Mouse (Mus musculus): ENCODE data around the gene Heatr6.

Gene Heatr6

DNA sequence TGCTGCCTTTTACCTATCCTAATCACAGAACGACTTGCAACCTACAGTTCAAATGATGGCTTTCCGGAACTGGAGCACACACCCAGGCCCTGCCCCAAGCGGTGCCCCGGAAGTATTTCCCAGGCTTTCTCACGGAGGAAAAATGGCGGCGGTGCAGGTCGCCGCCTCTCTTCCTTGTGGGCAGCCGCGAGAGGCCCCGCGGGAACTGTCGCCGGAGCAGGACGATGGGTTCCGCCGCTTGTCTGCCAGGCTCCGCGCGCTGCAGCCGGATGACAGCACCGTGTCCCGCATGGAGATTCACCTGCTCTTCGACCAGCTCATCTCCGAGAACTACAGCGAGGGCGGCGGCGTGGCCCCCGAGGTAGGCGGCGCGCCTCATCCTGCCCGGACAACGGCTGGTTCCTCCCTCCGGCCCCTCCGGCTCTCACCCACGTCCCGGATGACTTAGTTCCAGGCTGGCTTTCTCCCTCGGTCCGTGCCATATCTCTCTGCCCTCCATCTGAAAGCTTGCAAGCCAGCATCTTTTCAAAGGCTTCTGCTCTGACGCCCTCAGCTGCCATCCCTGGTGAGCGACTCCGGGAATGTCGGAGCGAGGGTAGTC, at the start of gene Heatr6:
Gene Heatr6 (plus strand): TSS at position 116 of the 601 bp plus-strand sequence.
- peak; percentile 96 for DNase-seq

DNA sequence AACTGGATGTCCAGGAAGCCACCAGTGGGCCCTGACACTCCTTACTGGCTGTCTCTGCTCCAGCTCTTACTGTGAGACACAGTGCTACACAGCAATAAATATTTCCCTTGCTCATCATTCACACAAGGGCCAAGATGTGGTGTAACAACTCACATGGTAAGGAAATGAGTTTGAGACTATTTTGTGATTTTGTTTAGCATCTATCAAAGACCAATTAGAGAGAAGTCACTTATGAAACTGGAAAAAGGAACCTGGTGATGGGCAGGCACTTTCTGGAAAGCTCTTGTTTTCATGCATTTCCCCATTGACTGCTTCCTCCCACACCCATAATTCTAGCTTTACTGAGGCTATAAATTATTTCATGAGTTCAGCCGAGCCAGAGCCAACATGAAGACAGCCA, 49.8 kb upstream of the Heatr6 start, which contains the start of gene Wfdc17:
Gene Wfdc17 (plus strand): TSS at position 287 of the 400 bp plus-strand sequence.
- no peak for DNase-seq

DNA sequence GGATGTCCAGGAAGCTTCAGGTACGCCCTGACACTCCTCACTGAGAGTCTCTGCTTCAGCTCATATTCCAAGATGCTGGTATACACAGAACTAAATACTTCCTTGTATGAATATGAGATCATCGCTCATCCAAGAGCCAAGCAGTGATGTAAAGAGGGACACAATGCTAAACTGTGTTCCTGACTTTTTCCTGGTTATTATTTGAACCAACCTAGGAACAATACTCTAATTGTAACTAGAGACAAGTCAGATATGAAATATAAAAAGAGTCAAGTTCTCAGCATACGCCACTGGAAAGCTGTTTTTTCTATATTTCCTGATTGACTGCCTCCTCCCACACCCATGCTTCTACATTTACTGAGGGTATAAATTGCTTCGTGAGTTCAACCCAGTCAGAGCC, 44.8 kb upstream of the Heatr6 start, which contains the start of gene Wfdc18:
Gene Wfdc18 (plus strand): TSS at position 301 of the 400 bp plus-strand sequence.
- no peak for DNase-seq

DNA sequence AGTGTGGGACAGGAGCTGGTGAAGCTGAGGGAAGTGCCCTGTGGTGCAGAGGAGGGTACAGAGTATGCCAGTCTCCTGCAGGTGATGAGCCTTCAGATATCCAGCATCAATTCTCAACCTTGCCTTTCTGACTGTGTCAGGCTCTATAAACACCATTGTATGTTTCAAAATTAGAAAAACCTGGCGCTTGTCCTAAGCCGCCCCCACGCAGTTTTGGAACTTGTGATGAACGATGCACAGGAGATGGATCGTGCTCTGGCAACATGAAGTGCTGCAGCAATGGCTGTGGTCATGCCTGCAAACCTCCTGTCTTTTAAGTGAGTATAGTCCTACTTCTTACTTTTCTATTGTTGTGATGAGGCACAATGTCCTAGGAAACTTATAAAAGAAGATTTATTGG, 43.8 kb upstream of the Heatr6 start:
- DNase-seq = no peak

DNA sequence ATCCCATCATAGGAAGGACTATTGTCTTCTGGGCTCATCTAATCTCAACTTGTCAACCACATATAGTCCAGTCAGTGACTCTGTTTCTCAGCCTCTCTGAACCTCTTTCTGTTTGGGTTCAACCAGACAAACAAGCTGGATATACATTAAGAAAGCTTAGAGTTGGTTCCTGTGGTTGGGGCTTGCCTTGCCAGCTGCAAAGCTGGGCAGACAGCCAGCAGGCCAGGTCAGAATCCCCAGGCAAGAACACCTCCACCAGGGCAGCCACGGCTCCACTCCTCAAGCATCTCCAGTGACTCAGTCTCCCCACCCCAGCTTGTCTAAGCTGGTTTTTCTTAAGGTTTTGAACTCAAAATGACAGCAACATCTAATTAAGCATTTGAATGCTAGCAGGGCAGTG, 40.8 kb upstream of the Heatr6 start:
- no peak for DNase-seq

DNA sequence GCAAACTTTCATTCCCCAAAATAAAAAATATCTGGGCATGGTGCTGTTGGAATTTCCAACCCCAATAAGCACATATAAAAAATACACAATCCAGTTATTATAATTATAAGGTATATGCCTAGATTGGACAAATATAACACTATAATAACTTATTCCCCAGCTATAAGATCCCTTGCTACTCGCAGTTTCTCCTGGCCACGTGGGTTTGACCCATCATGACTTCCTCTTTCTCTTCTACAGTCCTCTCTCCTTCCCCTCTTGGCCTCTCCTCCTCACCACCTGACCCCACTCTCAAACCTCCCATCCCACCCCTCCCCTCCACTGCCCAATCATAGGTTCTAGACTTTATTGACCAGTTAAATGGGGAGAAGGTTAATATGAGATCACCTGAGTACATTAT, 39.6 kb upstream of the Heatr6 start:
- DNase-seq = no peak

DNA sequence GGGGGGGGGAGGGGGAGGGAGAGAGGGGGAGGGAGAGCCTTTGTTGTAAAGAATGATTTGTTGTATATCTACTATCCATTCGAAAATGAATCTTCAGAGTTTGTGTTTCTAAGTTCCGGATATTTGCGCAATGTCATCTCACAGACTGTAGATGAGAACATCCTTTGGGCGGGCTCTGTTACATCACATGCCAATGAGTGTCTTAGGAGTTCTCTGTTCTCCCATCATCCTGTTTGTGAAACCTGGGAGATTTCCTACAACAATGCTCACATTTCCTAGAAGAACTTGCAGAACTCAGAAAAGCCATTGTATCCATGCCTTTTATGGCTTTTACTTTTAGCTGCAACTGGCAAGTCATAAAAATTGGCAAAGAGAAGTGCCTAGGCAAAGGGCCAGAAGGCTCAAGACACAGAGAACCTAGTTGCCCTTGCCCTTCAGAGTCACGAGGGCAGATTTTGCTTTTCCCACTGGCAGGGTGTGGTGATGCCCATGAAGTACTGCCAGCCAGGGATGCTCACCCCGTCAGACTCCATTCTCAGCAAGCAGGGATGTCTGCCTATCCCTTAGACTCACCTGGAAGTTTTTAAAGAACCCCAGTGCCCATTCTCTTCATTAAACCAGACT, 36.3 kb upstream of the Heatr6 start:
- no peak for DNase-seq

DNA sequence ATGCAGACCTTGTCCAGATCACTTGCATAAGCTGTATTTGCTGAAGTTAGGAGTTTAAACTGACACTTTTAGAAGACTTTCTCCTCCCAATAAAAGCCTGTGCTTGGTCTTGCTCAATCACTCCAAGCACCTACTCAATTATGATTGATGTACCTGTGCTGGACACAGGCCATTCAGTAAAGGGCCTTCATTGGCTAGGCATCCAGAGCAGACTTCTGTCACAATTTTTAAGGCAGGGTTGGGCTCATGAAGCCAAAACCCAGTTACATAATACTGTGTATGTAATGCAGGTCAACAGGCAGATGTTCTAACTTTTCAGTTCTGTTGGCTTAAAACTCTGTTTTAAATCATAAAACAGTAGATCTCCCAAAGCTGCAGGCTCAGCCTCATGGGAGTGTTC, 32.7 kb upstream of the Heatr6 start:
- DNase-seq = no peak

DNA sequence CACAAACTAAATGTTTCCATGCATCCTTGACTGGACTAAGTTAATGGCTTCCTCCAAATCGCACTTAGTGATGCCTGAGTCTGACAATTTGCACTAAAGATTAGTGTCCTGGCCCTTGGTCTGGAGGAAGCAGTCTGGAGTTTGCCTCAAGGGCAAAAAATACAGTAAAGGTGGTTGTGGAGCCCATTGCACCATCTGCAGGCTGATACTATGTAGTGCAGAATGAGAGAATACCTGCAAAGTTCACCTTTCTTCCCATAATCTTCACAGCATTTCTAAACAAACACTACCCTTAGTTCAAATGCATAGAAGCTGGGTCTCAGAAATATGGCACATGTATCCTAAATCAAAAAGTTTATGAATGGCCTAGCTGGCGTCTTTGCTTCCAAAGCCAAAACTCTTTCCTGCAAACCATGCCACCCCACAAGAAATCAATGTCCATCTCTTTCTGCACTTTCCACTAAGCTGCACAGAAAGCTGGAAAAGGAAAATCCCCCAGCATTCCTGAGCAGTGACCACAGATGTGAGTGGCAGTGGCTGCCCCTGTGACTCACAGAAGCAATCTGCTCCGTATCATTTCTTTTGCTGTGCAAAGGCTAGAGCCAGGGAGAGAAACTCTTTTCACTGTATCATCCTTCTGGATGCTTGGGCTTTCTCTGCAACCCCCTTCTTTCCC, 24.6 kb upstream of the Heatr6 start:
- DNase-seq = peak; percentile 13

DNA sequence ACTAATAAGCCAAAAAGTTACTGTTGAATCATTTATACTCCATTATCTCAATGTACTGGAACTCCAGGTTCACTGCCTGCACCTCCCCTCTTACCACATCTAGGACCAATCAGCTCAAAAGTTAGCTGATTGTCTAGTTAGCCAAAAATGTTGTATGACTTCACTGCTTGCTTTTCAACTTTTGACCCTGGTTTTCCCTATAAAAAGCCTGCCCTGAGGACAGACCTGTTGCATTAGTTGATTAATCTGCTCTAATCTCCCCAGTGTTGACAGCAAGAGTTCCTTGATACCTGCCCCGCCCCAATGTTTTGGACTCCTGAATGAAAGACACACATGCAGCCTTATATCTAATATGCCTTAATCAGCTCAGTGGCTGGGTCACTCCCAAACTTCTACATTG, 22.4 kb upstream of the Heatr6 start:
- no peak for DNase-seq

DNA sequence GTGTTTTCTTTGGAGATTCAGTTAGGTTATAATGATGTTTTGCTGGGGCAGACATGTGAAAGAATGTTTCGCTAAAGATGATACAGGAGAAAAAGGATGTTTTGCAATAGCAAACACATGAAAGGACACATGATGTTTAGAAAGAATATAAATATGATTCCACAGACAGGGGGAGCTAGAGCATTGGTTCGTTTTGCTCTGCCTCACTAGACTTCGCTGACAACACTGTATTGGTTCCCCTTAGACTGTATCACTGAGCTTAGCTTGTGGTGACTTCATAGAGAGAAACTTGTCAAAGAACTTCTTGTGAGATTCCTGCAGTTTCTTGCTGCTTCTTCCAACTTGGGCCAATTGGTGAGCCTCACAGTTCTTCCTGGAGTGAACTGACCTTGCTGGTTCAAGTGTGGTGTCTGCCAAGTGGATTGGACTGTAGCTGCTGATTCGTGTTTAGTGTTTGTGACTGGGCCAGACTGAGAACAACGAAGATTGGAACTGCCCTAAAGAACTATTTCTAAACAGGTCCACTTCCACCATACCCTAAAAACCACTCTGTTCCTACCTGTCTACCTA, 20.3 kb upstream of the Heatr6 start:
- no peak for DNase-seq

DNA sequence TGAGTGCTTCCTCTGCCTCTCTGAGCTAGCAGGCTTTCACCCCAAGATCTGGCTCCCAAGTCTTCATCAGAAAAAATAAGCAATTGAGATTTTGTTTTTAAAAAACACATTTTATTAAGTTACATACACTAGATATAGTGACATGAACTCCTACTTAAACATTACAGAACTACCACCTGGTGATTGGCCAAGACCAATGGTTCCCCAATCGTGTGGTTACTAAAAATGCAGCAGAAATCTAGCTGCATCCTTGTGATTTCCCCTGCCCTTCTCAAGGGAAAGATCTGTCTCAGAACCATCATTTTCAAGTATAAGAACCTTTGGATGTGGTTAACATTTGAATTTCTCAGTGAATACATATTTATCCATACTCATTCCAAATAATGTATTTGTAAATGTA, 19.3 kb upstream of the Heatr6 start:
- DNase-seq = no peak

DNA sequence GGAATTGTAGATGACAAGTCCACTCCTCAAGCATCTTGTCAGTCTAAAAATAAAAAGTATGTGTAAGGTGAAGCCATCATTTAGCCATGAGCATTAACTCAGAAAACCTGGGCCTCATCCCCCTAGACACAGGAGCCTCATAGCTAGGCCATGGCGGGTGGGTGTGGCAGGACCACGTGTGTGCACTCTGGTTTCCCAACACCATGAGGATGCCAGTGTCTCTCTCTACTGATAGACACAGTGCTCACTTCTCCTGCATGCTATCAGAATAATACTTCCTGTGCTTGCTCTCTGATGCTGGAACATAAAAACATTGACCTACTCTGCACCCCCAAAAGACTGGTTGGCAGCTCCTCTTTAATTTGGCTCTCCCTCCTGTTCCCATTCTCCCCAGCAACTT, 17.6 kb upstream of the Heatr6 start:
- DNase-seq = no peak

DNA sequence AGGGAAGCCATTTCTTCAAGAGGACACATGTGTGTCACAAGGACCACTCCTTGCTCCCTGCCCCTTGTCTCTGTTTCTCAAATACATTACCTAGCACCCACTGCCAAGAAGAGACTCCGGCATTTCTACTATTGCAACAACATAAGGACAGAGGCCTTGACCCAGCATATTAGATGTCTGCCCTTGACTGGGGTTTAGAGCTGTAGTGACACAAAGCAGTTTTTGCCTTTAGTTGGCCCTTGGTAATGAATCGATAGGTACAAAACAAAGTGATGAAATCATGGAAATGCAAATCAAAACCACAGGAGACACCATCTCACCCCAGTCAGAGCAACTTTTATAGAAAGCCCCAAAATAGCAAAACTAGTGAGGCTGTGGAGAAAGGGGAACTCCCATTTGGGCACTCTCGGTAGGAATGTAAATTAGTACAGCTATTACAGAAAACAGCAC, 16.4 kb upstream of the Heatr6 start:
- DNase-seq = no peak

DNA sequence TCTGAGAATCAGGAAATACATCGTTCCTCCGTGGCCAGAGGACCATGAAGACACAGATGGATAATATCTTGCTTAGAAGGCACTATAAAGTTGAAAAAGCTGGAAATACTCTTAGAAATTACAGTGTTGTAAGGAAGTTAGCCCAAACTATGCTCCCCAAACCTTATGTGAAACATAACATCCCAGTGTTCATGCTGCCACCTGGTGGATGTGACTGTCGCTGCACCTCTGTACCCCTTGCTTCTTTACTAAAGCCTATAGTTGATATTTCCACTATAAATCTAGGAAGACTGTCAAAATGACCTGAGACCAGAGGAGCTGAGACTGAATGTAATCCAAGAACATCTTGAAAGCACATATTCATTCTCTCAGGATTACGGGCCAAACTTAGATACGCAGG, 14.3 kb upstream of the Heatr6 start:
- peak; percentile 73 for DNase-seq

DNA sequence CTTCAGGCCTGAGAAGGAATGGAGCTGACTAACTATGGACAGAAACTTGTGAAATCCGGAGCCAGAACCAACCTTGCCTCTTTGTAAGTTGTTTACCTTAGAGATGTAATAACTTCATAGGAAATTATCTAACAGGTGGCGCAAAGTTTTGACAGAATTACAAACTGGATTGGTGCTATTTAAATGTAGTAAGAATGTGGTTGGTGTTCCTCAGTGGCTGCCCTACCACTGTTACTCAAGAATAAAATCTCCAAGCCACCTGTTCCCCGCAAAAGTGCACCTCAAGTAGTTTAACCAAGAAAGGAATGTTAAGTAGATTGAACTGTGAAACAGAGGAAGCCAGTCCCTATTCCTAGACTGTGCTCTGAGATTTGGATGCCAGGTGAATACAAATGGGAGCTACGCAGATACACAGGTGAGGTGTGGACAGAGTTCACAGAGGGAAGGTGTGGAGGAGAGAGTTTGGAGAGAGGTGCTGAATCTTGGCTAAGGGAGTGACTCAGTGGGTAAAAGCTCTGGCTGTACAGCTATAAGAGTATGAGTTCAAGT, 13.0 kb upstream of the Heatr6 start:
- DNase-seq = no peak

DNA sequence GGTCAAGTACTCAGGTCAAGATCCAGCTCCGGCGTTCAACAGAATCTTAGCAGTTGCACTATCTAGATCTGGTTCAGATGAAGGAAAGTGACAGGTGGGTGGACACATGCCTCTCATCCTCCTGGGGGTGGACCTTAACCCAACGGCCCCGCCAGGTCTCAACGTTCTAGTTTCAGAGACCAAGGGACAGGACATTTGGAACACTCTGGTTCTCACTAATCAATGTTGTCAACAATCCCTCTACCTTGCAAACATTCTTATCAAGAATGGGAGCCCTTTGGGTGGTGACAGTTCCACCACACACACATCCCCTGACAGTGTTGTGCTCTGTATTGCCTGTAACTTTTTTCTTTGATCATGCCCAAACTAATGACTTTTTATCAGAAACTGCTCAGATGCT, 11.7 kb upstream of the Heatr6 start:
- DNase-seq = no peak

DNA sequence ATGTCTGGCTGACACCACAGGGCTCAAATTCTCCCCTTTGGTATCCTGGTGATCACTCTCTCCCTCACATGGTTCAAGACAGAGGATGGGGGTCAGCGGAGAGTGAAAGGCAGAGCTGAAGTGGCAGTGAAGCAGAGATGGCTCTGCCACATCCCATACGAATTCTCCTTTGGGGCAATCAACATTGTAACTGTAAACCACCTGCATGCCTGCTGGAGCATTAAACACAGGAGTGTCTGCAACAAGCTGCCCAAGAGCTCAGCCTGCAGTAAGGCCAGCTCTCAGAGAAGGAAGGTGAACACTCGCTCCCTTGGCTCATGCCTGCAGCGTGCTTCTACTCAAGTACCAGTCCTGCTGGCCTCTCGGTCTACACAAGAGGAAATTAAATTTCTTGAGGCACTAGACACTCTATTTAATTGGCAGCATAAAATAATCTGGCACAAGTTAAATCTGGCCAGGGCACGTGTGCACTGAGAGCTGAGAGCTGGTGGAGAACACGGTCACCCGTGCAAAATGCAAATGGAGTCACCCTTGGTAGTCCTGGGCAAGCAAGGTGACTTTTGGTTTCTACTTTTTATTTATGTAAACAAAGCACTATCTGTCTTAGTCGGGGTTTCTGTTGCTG, 10.7 kb upstream of the Heatr6 start:
- DNase-seq = no peak

DNA sequence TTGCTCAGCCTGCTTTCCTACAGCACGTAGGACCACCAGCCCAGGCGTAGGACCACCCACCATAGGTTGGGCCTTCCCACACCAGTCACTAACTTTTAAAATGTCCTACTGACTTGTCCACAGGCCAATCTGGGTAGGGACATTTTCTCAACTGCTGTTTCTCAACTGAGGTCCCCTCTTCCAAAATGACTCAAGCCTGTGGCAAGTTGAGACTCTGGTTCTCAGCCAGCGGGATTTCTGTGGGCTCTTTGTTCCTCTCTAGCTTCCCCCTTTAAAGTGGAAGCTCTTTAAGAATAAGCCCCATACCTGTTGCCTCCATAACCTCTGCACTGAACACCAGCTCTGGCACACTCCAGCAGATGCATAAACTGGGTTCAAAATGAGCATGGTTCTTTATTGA, 10.0 kb upstream of the Heatr6 start:
- DNase-seq = no peak

DNA sequence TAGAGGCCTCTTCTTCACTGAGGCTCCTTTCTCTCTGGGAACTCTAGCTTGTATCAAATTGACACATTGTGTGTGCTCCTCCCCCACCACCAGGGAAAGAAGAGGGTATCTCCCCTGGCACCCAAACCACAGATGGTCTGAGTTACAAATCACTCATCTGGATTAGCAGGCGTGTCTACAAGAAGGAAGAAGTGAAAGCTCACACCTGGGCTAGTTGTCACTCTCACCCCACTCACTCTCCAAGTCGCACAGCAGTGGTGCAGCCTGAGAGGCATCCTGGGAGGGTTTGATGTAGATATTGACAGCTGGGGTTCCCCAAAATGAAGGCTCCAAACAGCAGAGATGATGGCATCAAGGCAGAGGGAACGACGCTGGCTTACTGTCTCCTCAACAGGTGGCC, 7.3 kb upstream of the Heatr6 start:
- DNase-seq = no peak

DNA sequence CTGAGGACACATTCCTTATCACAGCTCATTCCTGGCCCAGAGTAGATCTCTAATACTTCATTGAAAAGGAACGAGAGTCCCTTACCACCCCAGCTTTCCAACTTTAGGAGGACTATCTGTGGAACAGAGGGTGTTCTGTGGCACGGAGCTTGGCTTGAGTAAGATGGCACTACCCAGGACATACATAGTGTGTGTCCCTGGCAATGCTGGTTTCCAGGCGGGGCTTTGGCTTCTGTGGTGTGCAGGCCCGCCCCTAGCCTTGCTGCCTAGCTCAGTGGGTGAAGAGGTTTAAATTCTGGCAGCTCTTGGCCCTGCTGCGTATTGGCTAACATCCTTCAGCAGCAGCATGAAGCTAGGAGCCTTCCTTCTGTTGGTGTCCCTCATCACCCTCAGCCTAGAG, 6.8 kb upstream of the Heatr6 start, which contains the start of gene Wfdc21:
Gene Wfdc21 (plus strand): TSS at position 260 of the 400 bp plus-strand sequence.
- DNase-seq = no peak

DNA sequence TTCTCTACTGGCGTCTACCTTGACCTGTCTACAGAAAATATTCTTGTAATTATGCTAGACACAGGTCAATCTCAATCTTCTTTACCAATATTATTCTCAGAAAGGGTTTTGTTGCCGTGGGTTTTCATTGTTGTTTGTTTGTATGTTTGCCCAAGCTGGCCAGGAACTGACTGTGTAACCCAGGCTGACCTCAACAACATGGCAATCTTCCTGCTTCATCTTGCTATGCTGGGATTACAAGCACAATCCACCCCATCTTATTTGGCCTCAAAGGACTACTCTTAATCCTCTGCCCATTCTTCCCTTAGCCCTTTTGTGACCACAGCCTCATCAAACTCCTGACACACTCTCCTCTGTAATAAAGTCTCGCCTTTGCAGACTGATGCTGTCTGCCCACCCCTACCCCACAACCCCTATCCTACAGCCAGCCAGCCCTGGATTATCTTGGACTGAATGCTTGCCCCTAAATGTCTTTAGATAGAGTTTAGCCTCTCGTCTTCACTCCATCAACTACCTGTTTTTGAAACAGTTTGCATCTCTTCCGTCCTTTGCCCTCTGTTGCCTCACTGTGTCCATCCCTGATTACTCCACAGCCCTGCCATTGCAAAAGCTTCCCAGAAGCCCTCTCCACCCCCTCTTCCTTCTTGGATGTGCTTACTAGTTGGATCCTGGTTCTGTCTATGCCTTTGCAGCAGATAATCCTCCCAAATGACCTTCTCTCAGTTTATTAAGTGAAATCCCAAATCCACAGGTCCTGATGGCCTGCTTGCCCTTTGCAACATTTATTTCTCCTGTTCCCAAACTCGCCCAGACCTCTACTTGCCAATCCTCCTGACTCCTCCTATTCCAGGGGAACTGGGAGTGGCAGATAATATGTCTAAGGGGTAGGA, 5.9 kb upstream of the Heatr6 start:
- DNase-seq = no peak
